In the genomic region with DNA sequence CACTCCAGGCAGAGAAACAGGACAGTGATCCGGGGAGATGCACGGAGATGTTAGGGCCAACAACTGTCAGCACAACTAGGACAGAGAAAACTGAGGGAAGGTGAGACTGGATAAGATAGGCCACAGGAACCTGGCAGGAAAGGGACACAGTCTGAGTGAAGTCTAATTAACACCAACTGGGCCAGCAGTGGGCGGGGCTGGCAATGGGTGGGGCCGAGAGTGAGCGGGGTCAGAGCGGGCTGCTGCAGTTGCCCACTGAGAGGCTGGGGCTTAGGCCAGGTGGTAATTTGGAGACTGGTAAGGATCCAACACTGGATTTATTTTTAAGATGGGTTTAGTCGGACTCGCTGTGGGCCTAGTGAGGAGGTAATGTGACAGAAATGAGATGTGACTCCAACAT, we compare ENCODE assay signal across 19 mouse cellular contexts.
DNase-seq lines count a peak whose midpoint lies in the region; ATAC-seq lines count a peak whose summit lies in the region.
"Had no signal": no experiment of that assay in that cellular context is flagged by ENCODE, and none has a peak within 500 bp of the region (broad histone marks: within the 10 kb centered on the region; RNA-seq: fewer than 3 reads in every experiment).

No protein-coding gene starts in this region.

- H3K36me3 ChIP-seq in liver, embryonic 11.5 days (ENCODE audit: control insufficient read depth, insufficient read depth, low read length): no peaks in the 10 kb centered on the region
- H3K36me3 ChIP-seq: forebrain, embryonic 10.5 days had no signal

- H3K9ac ChIP-seq in liver, embryonic 11.5 days (ENCODE audit: low read depth, low read length): no peak overlapping the region
- H3K9ac ChIP-seq: heart, embryonic 13.5 days; limb, embryonic 12.5 days had no signal

- 45% methylated on average over 8 of the region's 8 CpGs for WGBS in liver, embryonic 11.5 days

- no peak overlapping the region for H3K27ac ChIP-seq in liver, embryonic 11.5 days (ENCODE audit: low read depth, low read length)
- H3K27ac ChIP-seq: forebrain, embryonic 10.5 days; limb, embryonic 12.5 days had no signal

- DNase-seq in cerebellum, postnatal 10 days: peak; percentile 45 to 60
- no peak for DNase-seq in cerebellum, postnatal 36 days
- DNase-seq in spleen, adult 12 weeks (ENCODE audit: low spot score): peak; percentile 5
- no peak for DNase-seq in spleen, postnatal 36 days (ENCODE audit: low spot score in 2 of 2)
- DNase-seq in liver, embryonic 11.5 days (ENCODE audit: low spot score): no peak
- DNase-seq in left cerebral cortex, adult 8-10 months (ENCODE audit: low spot score in 2 of 2): no peak
- no peak for DNase-seq in gastrocnemius, postnatal 25 days
- DNase-seq: adrenal gland, postnatal 25 days; cerebellum, adult 11-12 months; heart, adult 11 months; heart, postnatal 4 days; lung, adult 2 months; thymus, adult 18-20 months had no signal

- H3K9me3 ChIP-seq in liver, embryonic 11.5 days (ENCODE audit: control insufficient read depth, low read length): no peaks in the 10 kb centered on the region
- H3K9me3 ChIP-seq: heart, embryonic 13.5 days had no signal

- ATAC-seq in liver, embryonic 11.5 days (replicated peaks; ENCODE audit: low FRiP score): peak; percentile 48; the same call in 1 of the 2 replicates
- peak; percentile 75 for ATAC-seq in megakaryocyte-erythroid progenitor cell, adult 5-6 weeks (replicated peaks; ENCODE audit: low FRiP score, low TSS enrichment, poor library complexity, severe bottlenecking)
- ATAC-seq: hindbrain, embryonic 16.5 days; intestine, embryonic 16.5 days had no signal

- H3K27me3 ChIP-seq in liver, embryonic 11.5 days (replicated peaks; ENCODE audit: control insufficient read depth, insufficient read depth, low read length): no peaks in the 10 kb centered on the region
- H3K27me3 ChIP-seq: heart, embryonic 13.5 days; limb, embryonic 12.5 days had no signal

- no peak overlapping the region for H3K4me2 ChIP-seq in liver, embryonic 11.5 days
- H3K4me2 ChIP-seq: heart, embryonic 13.5 days; limb, embryonic 12.5 days had no signal

- no peak overlapping the region for H3K4me3 ChIP-seq in liver, embryonic 11.5 days (ENCODE audit: low read depth, low read length)
- H3K4me3 ChIP-seq: forebrain, embryonic 10.5 days; heart, embryonic 13.5 days; limb, embryonic 12.5 days had no signal

- H3K4me1 ChIP-seq in liver, embryonic 11.5 days (replicated peaks; ENCODE audit: control insufficient read depth, insufficient read depth, low read length): no peaks in the 10 kb centered on the region; the same call in 1 of the 2 replicates

Comparison
In these comparisons a context has a peak if more than half of its experiments do, and no peak if none do; other contexts are left out.
1. DNase-seq: peak in cerebellum, postnatal 10 days (2 of 2) and spleen, adult 12 weeks (single experiment); none in cerebellum, postnatal 36 days (0 of 2), spleen, postnatal 36 days (0 of 2), liver, embryonic 11.5 days (single experiment), left cerebral cortex, adult 8-10 months (0 of 2) and gastrocnemius, postnatal 25 days (single experiment).